Mouse (Mus musculus) bone marrow macrophage, adult 2 months (primary cell): Measurements from ENCODE around the gene Evi5. TPM values are rescaled to one million over a fixed set of nuclear protein-coding genes. Genes with fewer than 3 reads are reported as not detected.

Source experiments
- H3K27ac ChIP-seq: 2 replicates; pipeline ENCODE4 v1.5.1; 2012; ENCODE audit warnings: low read depth, low read length; ENCODE audit not compliant: insufficient read depth
- H3K4me1 ChIP-seq: 2 replicates; pipeline ENCODE4 v1.6.1; 2012; ENCODE audit warnings: low read length; ENCODE audit not compliant: control insufficient read depth, insufficient read depth
- H3K4me3 ChIP-seq: 2 replicates; pipeline ENCODE4 v1.5.1; 2012; ENCODE audit warnings: mild to moderate bottlenecking, low read length, moderate library complexity; ENCODE audit not compliant: insufficient read depth
- CTCF ChIP-seq: IDR thresholded peaks from 2 replicates; pipeline ENCODE4 v1.5.1; 2012; ENCODE audit warnings: low read depth, mild to moderate bottlenecking, low read length, moderate library complexity
- POLR2A ChIP-seq: IDR thresholded peaks from 2 replicates; pipeline ENCODE4 v1.6.1; 2012; ENCODE audit warnings: mild to moderate bottlenecking, low read depth, low read length, borderline replicate concordance
- polyA plus RNA-seq: library from polyadenylated mRNA; stranded (reverse); fragments of >200 nt; gene quantifications from 2 replicates; pipeline ENCODE4 v1.2.4, GENCODE M21; 2012; ENCODE audit not compliant: missing spikeins, insufficient read depth, insufficient read length

Gene Evi5
- polyA plus RNA-seq, 1 experiment, result 30.7 TPM

- Histone ChIP-seq H3K4me3 (no peak overlapping the region), H3K4me1 (no peaks in the 10 kb centered on the region), H3K27ac (no peak overlapping the region)
- TF ChIP-seq CTCF (no peak), POLR2A (no peak)
These were observed 87.0 kb downstream of the Evi5 start for GRCm38 (mm10) chr5:107787682-107788443.

DNA sequence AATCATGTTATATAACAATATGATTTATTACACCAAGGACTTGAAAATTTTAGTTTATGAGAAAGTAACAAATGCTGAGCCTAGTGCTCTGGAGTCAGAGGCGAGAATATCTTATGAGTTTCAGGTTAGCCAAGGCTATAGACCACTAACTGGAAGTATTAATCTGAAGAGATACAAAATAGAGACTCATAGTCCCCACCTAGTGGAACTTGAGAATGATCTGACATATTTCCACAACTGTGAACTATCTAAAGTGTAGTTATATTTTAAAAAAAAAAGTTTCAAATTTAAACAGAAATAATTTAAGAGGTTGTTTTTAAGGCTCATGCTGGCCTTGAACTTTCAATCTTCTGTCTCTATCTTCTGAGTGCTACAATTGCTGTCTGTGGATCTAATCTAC is 92.5 kb downstream of the Evi5 start:
- TF ChIP-seq POLR2A, result no peak
- no peak for TF ChIP-seq CTCF
- Histone ChIP-seq H3K27ac (no peak overlapping the region), H3K4me3 (no peak overlapping the region), H3K4me1 (peaks cover 3% of the 10 kb centered on the region; the same call in 1 of the 2 replicates)

DNA sequence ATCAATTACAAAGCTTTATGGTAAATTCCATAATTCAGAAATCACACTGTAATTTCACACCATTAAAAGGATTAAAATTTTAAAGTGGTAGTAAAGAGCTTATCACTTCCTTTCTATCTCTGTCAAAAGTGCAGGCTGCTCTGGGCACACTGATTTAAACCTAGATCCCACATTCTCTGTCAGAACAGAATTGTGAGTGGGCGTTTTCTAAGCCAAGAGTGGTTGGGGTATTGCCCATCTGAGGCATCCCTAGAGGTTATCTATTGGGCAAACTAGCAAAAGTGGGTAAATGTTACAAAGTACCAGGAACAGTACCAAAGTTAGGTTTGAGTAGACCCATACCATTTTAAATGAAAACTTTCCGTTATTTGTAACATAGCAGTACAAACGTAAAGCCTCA is 96.1 kb downstream of the Evi5 start:
- no peak for TF ChIP-seq CTCF
- TF ChIP-seq POLR2A, result no peak
- Histone ChIP-seq H3K4me1 (peaks cover 5% of the 10 kb centered on the region; the same call in 1 of the 2 replicates), H3K27ac (no peak overlapping the region), H3K4me3 (no peak overlapping the region)

GRCm38 (mm10) chr5:107777545-107777830 is 97.4 kb downstream of the Evi5 start:
- Histone ChIP-seq H3K4me1 (peaks cover 5% of the 10 kb centered on the region; the same call in 1 of the 2 replicates), H3K4me3 (no peak overlapping the region), H3K27ac (no peak overlapping the region)
- TF ChIP-seq POLR2A, result no peak
- no peak for TF ChIP-seq CTCF

GRCm38 (mm10) chr5:107776777-107777544 is 97.9 kb downstream of the Evi5 start:
- Histone ChIP-seq H3K4me3 (no peak overlapping the region), H3K4me1 (peaks cover 9% of the 10 kb centered on the region; the same call in 1 of the 2 replicates), H3K27ac (no peak overlapping the region)
- TF ChIP-seq POLR2A, result no peak

DNA sequence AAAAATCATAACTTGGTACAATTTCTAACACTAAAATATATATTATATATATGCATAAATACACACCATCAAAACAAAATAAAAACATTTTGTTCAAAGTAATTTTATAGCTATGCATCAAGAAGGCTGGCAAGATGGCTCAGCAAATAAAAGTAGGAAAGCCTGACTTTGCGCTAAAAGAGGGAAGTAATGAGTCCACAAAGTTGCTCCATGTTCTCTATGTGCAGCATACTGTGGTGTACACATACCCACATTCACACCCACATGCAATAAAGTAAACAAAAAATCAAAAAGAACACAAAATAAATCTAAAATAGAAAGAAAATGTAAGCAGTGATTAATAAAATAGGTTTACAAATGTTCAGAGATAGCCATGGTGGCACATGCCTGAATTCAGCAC is 99.0 kb downstream of the Evi5 start:
- no peak overlapping the region for H3K4me3 ChIP-seq
- TF ChIP-seq CTCF (no peak), POLR2A (no peak)

GRCm38 (mm10) chr5:107772049-107772448 is 102.9 kb downstream of the Evi5 start:
- no peak overlapping the region for H3K27ac ChIP-seq
- no peak overlapping the region for H3K4me3 ChIP-seq
- no peak for TF ChIP-seq CTCF
- TF ChIP-seq POLR2A, result no peak
- peaks cover 7% of the 10 kb centered on the region; the same call in 1 of the 2 replicates for H3K4me1 ChIP-seq

More for the DNA sequence above, 99.0 kb downstream of the Evi5 start:
- H3K4me1 ChIP-seq, result peaks cover 7% of the 10 kb centered on the region; the same call in 1 of the 2 replicates
- no peak overlapping the region for H3K27ac ChIP-seq

GRCm38 (mm10) chr5:107768224-107768623 is 106.7 kb downstream of the Evi5 start:
- Histone ChIP-seq H3K4me1 (peaks cover 10% of the 10 kb centered on the region; the same call in 1 of the 2 replicates), H3K4me3 (no peak overlapping the region), H3K27ac (no peak overlapping the region)
- no peak for TF ChIP-seq CTCF
- TF ChIP-seq POLR2A, result no peak

DNA sequence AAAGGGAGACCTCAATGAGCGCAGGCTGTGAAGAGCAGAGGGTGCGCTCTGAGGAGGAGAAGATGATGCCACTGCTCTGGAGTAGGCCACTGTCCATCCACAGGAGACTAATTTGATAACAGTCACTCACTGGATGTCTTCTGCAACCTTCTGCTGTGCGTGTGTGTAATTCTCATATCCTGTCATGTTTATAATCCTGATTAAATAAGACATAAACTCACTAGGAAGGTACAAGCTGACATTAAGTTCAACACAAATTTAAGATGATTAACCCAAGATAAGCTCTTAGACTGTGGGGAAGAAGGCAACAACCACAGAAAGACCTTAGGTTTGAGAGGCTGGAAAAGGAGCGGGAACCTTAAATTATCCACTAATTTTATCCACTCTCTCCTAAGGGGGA is 109.0 kb downstream of the Evi5 start:
- Histone ChIP-seq H3K4me3 (no peak overlapping the region), H3K27ac (no peak overlapping the region), H3K4me1 (peaks cover 6% of the 10 kb centered on the region; the same call in 1 of the 2 replicates)
- TF ChIP-seq CTCF (no peak), POLR2A (no peak)

DNA sequence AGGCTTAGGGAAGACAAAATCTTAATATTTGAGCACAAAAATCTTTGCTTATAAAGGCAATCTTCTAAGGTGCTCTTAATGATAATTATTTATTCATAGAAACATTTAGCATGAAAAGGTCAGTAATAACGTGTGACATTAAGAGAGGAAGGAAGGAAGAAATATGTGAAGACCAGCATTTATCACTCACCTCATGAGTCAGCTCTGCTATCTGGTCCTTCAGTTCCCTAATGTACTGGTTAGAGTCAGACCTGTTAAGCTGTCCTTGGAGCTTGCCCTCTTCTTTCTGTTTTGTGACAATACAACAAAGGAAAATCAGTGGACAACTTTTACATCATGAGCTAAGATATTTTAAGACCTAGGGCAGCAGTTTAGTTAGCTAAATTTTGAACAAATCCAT is 110.4 kb downstream of the Evi5 start:
- Histone ChIP-seq H3K4me1 (peaks cover 6% of the 10 kb centered on the region; the same call in 1 of the 2 replicates), H3K27ac (no peak overlapping the region)
- TF ChIP-seq CTCF (no peak), POLR2A (no peak)

More for the DNA sequence above, 110.4 kb downstream of the Evi5 start:
- H3K4me3 ChIP-seq, result no peak overlapping the region
